Mouse (Mus musculus) lung, adult 18-20 months (tissue): ENCODE measurements at regions not wholly inside any gene's neighbourhood (a gene's known extent, or its start where the extent isn't known, plus 50 kb on each side); places are given as distances from the start of the nearest gene placed in this dataset.

Experiments
- DNase-seq, 2 experiments: peaks; one replicate each; pipeline ENCODE4 v3.0.0; 2022; ENCODE audit warnings: mixed read lengths in 2 of 2

GRCm38 (mm10) chr4:127756238-127756637, 214.5 kb downstream of the CK137956 start:
- no peak for DNase-seq

DNA sequence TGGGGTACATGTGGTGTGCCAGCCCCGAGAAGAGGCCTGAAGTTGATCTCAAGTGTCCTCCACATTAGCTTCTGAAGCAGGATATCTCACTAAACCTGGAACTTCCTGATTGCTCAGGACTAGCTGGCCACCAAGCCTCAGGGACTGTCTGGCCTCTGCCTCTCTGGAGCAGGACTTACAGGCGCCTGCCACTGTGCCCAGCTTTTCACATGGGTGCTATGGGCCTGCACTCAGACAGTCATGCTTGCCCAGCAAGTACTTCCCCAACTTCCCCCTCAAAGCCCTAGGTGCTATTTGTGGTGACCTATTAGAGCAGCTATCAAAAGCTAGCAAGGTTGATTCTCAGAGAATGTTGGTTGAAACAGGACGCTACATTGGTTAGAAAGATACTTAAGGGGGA, 220.0 kb downstream of the CK137956 start:
- no peak for DNase-seq

GRCm38 (mm10) chr4:127747876-127748275, 222.9 kb downstream of the CK137956 start:
- DNase-seq = no peak

DNA sequence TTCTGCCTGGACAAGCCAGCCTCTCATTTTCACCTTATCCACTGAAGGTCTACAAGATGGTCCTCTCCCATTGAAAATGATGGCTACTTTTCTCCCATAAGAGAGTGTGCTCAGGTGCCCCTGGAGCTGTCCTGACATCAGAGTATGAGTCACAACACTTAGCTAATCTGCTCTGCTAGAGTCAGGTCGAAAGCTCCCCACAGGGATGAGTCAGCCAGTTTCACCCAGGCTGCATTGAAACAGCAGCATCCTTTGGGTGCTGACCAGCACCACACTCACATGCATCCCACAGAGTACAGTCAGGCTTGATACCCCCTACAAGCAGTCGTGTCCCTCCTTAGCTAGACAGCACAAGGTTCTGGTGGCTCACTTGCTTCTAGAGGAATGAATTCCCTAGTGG, 234.0 kb downstream of the CK137956 start:
- no peak for DNase-seq

GRCm38 (mm10) chr4:127736151-127736550, 234.6 kb downstream of the CK137956 start:
- DNase-seq = no peak

DNA sequence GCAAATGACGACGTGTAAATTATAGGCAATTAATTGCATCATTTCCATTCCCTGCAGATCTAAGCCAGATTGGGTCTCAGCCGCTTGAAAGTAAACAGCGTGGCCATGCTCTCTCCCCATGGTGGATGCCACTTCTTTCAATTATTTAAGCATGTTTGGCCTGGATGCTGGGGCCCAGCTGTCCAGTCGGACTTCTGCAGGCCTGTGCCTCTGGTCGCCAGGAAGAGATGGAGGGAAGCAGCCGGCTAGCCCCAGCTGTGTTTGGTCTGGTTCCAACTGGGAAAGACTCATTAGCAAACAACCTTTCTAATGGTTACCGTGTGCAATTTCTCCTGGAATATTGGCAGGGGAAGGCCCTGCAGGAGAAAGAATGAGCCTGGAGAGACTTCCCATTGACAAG, 236.1 kb downstream of the CK137956 start:
- no peak for DNase-seq

DNA sequence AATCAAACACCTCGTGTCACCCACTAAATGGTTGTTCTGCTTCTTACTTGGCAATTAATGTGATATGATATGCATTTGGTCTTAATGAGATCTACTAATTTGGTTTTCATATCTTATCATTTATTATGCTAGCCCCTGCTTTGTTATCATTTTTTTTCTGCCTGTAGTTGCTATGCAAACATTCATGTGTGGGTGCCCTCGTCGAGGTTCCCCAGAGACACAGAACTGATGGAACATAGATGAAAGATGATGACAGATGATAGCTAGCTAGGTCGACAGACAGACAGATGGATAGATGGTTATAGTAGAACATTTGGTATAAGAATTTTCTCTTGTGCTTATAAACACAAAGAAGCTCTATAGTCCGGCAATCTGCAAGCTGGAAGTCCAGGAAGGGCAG, 252.1 kb downstream of the CK137956 start:
- DNase-seq = no peak

GRCm38 (mm10) chr4:127712274-127712673, 258.5 kb downstream of the CK137956 start:
- no peak for DNase-seq

DNA sequence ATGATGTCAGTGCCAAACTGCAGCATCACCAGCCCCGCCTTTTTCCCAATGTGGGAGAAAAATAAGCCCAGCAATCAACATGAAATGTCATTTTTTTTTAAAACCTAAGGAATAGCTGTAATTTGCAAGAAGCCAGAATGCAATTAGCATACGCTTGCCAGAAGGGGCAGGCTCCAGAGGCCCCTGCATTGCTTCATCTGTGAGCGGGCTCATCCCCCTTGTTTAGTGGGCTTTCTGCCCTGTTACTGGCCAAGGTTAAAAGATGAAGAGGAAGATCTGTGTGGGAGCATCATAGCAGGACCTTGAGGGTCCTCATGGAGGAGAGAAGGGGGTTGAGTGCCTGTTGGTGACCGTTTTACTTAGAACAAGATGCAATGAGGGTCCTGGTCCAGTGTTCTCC, 259.9 kb downstream of the CK137956 start:
- no peak for DNase-seq

DNA sequence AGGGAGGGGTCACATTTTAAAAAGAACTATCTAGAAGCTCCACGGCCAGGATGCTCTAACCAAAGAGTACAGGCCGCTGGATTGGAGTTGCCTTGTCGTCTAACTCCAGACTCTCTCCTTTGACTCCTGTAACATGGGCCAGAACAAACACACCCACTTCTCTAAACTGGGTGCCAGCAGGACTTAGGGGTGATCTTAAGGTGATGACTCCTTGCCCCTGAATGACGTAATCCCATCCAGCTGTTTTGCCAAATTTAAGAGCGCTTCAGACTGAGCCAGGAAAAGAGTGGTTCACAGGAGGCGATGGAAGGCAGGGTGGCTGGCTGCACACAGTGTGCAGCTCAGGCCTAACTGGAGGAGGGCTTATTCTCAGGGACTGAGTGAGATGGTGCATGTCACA, 261.0 kb downstream of the CK137956 start:
- peak in 1 of 2 experiments; percentile 2 for DNase-seq

GRCm38 (mm10) chr4:127708186-127708585, 262.6 kb downstream of the CK137956 start:
- DNase-seq = no peak

DNA sequence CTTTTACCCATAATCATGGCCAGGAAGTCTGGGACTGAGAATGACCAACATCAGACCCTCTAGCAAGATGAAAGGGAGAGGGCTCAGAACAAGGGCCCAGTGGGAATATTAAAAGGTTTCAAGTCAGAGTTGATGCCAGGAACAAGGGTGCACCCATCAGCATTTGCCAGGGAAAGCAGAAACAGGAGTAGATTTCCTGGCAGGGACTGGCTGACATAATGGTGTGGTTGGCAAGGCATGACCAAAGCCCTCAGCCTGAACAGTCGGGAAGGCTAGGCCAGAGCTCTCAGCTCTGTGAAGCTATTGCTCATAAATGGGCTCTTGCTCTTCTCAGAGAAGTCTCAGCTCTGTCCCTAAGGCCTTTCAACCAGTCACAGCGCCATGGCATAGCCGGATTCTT, 263.6 kb downstream of the CK137956 start:
- no peak for DNase-seq

DNA sequence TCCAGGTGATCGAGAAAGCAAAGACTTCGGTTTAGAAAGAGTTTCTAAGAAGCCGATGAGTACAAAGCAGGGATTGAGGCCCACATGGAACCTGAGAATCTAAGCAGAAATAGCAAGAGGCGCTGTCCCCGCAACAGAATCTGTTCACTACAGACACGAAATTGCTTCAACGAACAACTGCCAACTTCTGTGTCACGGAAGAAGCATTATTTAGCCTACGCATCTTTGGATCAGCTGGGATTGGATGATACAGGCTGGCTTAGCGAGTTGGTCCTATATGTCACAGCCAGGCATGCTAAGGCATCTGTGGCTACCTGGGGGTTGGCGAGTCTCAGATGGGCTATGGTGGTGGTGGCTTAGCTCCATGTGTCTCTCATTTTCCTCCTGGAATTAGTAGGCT, 269.1 kb downstream of the CK137956 start:
- DNase-seq = no peak

GRCm38 (mm10) chr4:127689986-127690385, 280.8 kb downstream of the CK137956 start:
- DNase-seq = no peak

DNA sequence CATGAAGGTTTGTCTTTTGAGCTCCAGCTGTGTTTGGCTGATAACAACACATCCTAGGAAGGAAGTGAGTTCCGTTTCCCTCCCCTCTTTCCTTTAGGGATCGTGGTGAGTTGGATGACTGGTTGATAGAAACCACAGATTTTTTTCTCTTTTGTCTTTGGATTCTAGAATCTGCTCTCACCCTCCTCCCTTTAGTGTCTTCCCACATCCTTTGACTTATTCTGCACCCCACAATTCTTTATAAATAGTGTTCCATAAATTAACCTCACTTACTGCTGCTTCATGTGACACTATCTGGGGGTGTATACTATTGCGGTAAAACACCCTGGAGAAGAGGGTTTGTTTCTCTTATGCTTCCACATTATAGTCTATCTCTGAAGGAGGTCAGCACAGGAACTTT, 285.7 kb downstream of the CK137956 start:
- no peak for DNase-seq

- DNase-seq = no peak
Measured at GRCm38 (mm10) chr4:127679391-127679790, 291.4 kb downstream of the CK137956 start.

GRCm38 (mm10) chr4:127678437-127678836, 292.3 kb downstream of the CK137956 start:
- no peak for DNase-seq

DNA sequence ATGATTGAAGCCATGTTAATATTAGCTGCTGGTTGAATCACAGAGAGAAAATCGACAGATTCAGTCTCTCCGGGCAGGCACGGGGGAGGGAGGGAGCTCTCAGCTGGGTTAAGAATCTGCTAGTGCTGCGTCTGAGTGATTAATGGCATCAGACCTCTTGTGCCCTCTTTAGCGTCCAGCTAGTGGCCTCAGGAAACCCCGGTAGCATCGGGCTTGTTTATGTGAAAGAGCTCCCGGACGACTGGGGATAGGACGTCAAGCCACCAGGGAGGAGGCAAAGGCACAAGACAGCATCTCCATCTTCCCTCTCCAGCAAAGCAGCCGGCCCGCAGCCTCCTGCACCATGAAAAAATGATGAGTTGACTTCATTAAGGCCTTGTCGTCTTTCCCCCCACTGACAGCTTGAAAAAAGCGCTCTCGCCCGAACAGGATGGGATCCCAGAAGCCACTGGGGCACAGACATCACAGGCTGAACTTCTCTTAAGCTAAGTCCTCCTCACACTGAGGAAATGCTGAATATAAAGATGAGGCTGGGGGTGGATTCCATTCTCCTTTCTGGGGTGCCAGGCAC, 294.9 kb downstream of the CK137956 start:
- DNase-seq = no peak

GRCm38 (mm10) chr4:127659950-127660349, 302.0 kb upstream of the Gjb5 start:
- no peak for DNase-seq

DNA sequence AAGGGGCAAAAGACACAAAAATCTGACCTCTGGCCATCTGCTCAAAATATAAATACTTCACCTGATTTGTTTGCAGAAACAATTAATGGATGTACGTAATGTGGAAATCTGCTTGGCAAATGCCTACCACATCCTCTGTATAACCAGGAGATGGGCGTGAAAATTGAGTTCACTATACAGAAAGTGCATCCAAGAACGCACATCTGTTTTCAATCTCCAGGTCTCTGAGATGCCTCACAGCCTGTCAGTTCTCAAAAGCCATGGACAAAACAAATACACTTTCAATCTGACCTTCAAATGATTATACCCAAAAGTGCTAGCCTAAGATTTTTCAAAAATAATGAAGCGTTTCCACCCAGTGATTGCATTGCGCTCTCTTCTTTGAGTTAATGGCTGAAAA, 293.6 kb upstream of the Gjb5 start:
- no peak for DNase-seq

GRCm38 (mm10) chr4:127648011-127648410, 290.0 kb upstream of the Gjb5 start:
- no peak for DNase-seq

GRCm38 (mm10) chr4:127647189-127647588, 289.2 kb upstream of the Gjb5 start:
- DNase-seq = no peak

DNA sequence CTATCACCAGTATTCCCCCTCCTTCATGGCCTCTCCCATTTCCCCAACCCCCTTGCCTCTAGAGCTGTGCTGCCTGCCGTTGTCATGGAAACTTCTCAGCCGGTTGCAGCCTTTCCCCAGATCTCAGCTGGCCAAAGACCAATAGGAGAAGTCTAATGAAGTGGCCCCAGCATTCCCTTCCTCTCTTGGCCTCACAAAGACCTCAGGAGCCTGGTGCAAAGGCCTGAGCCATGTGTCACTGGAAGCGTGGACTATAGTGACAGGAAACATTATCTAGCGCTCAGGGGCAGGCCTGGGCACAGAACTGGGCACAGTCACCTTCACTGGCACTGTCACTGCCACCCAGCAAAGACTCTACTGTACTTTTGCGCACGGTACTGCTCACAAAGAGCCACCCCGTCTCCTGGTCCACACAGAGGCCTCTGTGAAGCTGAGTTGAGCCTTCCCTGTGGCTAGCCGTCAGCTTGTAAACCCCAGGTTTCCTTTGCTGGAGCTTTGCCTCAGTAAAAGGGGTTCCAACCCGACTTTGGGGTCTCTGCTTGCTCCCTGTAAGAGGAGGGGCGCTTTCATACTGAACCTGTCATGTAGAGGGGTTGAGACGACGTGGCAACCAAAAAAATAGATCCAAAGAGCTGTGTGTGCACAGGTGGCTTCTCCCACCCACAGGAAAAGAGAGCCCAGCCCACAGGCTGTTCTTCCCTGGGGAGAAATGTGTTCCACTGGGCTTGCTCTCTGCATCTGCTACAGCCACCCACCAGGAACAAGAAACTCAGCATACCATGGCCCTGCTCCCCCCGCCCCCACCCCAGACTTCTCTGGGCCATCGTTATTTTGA, 282.5 kb upstream of the Gjb5 start:
- no peak for DNase-seq

- DNase-seq = no peak
Measured at GRCm38 (mm10) chr4:127639765-127640164, 281.8 kb upstream of the Gjb5 start.

- no peak for DNase-seq
Measured at GRCm38 (mm10) chr4:127636934-127637333, 279.0 kb upstream of the Gjb5 start.
